Mouse (Mus musculus): ENCODE data around the gene Ttpal. TPM values are rescaled to one million over a fixed set of nuclear protein-coding genes. Genes with fewer than 3 reads are reported as not detected.

Gene Ttpal
- polyA plus RNA-seq, 1 experiment: 22.9 TPM

- no peak for DNase-seq (ENCODE audit: low spot score)
Observed at GRCm38 (mm10) chr2:163662076-163662475, 60.0 kb downstream of the Ttpal start.

DNA sequence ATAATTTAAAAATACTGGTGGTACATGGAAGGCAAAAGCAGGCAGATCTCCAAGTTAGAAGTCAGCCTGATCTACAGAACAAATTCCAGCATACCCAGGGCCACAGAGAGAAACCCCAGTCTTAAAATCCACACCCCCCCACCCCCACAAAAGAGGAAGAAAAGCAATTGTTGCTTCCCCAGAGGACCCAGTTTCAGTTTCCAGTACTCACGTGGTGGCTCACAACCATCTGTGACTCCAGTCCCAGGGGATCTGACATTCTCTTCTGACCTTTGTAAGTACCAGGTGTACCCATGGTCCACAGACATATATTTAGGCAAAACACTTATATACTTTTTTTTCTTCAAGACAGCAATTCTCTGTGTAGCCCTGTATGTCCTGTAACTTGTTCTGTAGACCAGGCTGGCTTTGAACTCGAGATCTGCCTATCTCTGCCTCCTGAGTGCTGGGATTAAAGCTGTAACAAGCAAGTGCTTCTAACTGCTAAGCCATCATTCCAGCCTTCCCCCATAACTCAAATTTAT, 60.6 kb downstream of the Ttpal start:
- no peak for DNase-seq (ENCODE audit: low spot score)

DNA sequence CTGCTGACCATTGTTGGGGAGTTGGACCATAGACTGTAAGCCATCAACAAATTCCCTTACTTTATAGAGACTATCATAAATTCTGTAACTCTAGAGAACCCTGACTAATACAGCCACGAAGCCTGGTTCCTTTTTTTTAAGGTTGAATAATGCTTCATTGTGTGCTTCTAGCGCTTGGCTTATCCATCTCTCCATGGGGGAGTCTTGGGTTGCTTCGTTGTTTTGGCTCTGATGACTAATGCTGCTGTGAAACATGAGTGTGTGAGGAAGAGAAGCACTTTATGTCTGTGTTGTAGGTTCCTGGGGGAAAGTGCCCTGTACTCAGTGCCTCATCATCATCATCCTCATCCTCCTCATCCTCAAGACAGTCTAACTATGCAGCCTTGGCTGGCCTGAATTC, 61.8 kb downstream of the Ttpal start:
- DNase-seq (ENCODE audit: low spot score): no peak

GRCm38 (mm10) chr2:163667045-163667444, 64.9 kb downstream of the Ttpal start:
- no peak for DNase-seq (ENCODE audit: low spot score)

Other genes starting within 250 kb of the Ttpal start
- gene Jph2, start 204.3 kb upstream of the Ttpal start, polyA plus RNA-seq (2012; rRNA removed): 113 and 164 TPM in 2 replicates
- 34.7 and 36.7 TPM in 2 replicates for gene Oser1, start 177.6 kb upstream of the Ttpal start, polyA plus RNA-seq (2012; rRNA removed)
- gene Gdap1l1, start 163.8 kb upstream of the Ttpal start, polyA plus RNA-seq (2012; rRNA removed): 0.30 and 0.44 TPM in 2 replicates
- gene Fitm2, start 129.7 kb upstream of the Ttpal start, polyA plus RNA-seq (2012; rRNA removed): 4.7 and 7.0 TPM in 2 replicates
- not detected in 2 replicates for gene R3hdml, start 110.0 kb upstream of the Ttpal start, polyA plus RNA-seq (2012; rRNA removed)
- 0.22 and 0.51 TPM in 2 replicates for gene Hnf4a, start 95.5 kb upstream of the Ttpal start, polyA plus RNA-seq (2012; rRNA removed)
- 321 and 344 TPM in 2 replicates for gene Serinc3, start 42.8 kb downstream of the Ttpal start, polyA plus RNA-seq (2012; rRNA removed)
- 83.9 and 114 TPM in 2 replicates for gene Pkig, start 56.1 kb downstream of the Ttpal start, polyA plus RNA-seq (2012; rRNA removed)
- 8.7 and 9.5 TPM in 2 replicates for gene Ada, start 147.9 kb downstream of the Ttpal start, polyA plus RNA-seq (2012; rRNA removed)
- 9.2 and 11.2 TPM in 2 replicates for gene Ccn5, start 218.5 kb downstream of the Ttpal start, polyA plus RNA-seq (2012; rRNA removed)

Data from urinary bladder, adult 2 months (tissue).